Mouse (Mus musculus): ENCODE results near the gene Phf5a.
"Not testable (repeated sequence)": the region's sequence is repeated elsewhere in the genome, so short reads cannot be mapped to it uniquely, and the experiment has no call there.

Gene Phf5a

GRCm38 (mm10) chr15:81871604-81872261 is at the start of gene Phf5a:
Gene Phf5a, minus strand, starts transcription at chr15:81871911.
- peak; percentile 87 for DNase-seq (ENCODE audit: low spot score)

DNA sequence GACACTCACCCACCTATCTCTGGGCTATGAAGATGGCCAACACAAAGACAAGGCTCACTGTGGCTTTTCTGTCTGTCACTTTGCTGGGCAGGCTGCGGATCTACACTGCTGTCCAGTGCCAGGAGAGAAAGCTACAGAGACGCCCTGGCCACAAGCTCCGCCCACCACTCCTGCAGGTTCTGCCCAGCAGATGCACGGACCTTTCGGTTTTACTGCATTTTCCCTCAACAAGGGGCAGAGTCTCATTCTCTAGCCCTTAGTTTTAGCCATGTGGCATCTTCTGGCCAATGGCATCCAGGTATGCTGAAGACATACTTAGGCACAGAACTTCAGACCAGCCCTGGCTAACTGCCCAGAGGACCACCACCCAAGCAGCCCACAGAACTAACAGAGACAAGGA is 49.5 kb upstream of the Phf5a start:
- DNase-seq (ENCODE audit: low spot score): no peak

DNA sequence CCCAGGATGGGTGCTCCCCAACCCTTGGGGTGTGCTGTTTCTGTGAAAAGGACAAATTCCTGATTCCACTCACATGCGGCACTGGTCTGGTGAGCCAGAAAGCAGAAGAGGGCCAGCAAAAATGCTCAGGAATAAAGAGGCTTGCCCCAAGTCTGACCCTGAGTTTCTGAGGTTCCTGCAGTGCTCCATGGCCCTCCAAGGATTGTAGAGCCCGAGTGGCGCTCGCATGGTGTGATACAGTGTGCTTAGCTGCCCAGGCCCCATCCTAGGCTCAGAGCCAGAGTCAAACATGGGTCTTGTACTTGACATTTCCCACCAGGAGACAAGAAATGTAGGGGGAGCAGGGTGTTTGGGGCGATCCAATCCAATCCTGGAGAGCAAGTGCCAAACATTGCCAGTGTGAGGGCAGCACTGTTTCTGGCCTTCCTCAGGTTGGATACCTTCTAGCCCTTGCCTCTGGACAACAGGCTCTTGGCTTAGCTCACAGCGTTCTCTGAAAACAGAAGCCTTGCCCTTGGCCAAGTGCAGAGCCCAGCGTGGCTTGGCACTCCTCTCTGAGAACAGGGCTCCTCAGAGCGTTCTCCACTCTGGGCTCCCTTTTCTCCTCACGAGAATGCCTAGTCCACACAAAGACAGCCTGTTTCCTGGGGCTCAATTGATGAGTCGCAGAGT is 49.0 kb upstream of the Phf5a start:
- DNase-seq (ENCODE audit: low spot score): no peak

DNA sequence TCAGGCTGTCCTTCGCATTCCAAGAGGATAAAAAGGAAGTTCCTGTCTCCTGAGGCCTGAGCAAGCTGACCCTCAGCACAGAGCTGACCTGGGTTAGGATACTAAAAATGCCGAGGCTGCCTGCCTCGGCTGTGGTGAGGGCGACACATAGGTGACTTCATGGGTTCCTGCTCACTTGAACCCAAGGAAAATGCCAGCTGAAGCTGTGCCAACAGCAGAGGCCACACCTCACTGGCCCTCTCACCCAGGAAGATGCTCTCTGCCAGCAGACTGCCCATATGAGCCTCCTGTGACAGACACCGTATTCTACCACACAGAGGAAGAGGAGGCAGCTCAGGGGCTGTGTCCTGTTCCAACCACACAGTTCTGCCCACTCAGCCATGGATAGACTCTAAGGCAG is 47.4 kb upstream of the Phf5a start:
- DNase-seq (ENCODE audit: low spot score): no peak

DNA sequence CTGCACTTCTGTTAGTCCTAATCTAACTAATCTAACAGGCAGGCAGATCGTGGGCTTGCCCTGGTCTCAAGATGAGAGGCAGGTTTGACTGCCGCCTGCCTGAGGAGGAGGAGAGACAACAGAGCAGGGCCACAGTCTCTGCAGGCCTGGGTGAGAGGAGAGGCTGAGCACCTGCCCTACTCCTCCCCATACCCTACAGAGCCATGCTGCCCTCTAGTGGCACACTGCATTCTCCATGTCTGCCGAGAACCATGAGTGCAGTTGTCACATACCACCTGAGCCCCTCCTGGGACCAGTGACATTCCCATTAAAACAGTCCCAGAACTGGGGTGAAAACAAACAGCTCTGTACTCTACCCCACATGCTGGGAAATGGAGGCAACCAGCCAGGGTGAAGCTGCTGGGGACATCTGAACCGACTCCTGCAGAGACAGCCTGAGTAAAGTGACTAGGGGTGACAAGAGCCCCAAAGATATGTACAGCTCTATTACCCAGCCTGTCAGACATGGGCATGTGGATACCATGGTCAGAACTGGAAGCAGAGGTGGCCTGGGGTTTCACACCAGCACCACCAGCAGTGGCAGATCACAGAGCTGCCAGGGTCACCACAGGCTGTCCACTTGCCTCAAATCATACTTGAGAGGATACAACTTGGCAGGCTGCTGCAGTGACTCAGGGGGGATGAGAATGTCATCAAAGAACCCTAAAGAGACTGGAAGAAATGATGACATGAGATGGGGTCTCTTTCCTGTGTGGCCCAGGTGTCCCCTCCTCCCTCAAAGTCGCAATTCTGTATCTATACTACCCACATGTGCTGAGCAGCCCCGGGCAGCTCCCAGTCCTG is 46.1 kb upstream of the Phf5a start:
- DNase-seq (ENCODE audit: low spot score): peak; percentile 85

GRCm38 (mm10) chr15:81917201-81917600 is 45.5 kb upstream of the Phf5a start:
- no peak for DNase-seq (ENCODE audit: low spot score)

DNA sequence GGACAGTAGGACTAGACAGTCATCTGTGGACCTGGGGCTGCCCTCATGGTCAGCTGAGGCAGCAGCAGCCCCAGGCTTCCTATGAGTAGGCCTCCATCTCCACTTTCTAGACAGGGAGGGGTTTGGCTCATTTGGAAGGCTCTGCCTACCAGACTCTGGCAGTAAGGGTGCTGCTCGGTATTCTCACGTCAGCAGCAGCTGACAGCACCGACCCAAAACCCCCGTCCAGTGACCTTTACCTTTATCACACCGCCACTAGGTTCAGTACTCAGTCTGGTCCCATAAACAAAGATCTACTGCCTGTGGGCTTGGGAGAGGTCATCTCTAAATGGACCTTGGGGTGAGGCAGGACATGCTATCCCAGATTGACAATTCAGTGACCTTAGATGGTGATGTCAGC is 44.0 kb upstream of the Phf5a start:
- no peak for DNase-seq (ENCODE audit: low spot score)

- no peak for DNase-seq (ENCODE audit: low spot score)
These were observed 43.0 kb upstream of the Phf5a start for GRCm38 (mm10) chr15:81914668-81915067.

DNA sequence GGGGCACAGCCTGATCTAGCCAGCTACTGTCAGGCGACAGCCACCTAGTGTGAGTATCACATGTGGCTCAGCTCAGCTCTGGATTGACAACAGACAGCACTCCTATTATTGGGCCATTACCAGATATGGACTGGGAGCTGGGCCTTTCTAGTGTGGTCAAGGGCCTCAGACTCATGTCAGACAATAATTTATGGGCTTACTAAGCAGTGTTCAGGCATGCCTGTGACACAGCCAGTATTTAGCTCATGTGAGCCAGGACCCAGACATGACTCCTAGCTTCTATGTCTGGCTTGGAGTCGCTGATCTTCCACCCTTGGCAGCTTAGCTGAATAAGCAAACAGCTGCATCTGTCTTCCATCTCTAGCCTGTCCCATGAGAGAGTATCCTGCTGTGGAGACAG is 40.8 kb upstream of the Phf5a start:
- DNase-seq (ENCODE audit: low spot score): no peak

GRCm38 (mm10) chr15:81908767-81909166 is 37.1 kb upstream of the Phf5a start:
- DNase-seq (ENCODE audit: low spot score): not testable (repeated sequence)

- no peak for DNase-seq (ENCODE audit: low spot score)
These were observed 36.2 kb upstream of the Phf5a start for GRCm38 (mm10) chr15:81907953-81908352.

GRCm38 (mm10) chr15:81904939-81905338 is 33.2 kb upstream of the Phf5a start:
- peak; percentile 91 for DNase-seq (ENCODE audit: low spot score)

DNA sequence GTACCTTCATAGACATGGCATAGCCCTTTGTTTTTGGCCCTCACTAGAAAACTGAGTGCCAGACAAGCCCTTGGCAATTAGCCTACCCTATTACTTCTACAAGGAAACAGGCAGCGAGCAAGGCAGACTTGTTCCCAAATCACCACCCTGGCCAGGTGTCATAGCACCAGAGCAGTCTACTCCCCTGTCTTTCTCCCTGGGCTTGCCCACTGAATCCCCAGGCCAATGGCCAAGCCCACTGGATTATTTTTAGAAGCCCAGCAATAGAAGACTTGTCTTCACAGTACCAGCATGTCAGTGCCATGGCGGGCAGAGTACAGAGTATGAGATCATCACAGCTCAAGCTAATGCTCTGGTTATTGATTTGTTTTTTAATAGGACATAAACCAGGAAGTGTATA is 27.0 kb upstream of the Phf5a start:
- no peak for DNase-seq (ENCODE audit: low spot score)

- DNase-seq (ENCODE audit: low spot score): no peak
These were observed 26.0 kb upstream of the Phf5a start for GRCm38 (mm10) chr15:81897607-81898285.

DNA sequence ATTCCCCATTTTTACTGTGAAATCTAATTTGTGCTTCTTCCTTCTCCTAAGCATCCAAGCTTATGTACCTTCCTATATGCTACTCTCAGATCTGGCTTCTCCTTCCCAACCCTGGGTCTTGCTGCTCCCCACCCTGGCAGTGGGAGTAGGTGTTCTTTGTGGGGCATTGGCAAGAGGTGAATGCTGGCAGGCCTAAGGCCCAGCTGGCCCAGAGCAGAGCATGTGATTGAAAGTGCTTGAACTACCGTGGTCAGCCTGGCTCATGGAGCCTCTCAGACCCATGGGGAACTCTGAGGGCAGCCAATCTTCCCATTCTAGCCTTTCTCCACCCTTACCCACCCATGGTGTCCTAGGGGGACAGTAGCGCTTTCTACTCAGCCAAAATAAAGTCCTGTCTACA is 24.7 kb upstream of the Phf5a start:
- no peak for DNase-seq (ENCODE audit: low spot score)

DNA sequence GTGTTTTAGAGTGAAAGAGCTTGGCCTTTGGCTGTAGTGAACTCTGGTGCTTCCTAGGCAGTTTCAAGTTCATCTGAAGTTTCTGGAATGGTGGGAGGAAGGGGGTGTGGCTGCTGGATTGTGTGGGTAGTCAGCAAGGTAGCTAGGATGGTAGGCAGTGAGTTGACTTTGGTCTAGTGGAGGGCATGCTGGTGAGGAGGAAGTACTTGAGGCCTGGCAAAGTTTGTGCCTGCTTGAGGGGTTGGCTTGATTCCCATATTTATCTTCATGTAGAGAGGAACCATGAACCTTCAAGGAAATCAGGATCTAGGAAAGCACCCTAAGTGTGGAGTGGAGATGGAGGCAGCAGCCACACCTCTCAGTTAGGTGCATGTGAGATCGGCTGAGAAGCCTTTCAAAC is 22.3 kb upstream of the Phf5a start:
- DNase-seq (ENCODE audit: low spot score): no peak

DNA sequence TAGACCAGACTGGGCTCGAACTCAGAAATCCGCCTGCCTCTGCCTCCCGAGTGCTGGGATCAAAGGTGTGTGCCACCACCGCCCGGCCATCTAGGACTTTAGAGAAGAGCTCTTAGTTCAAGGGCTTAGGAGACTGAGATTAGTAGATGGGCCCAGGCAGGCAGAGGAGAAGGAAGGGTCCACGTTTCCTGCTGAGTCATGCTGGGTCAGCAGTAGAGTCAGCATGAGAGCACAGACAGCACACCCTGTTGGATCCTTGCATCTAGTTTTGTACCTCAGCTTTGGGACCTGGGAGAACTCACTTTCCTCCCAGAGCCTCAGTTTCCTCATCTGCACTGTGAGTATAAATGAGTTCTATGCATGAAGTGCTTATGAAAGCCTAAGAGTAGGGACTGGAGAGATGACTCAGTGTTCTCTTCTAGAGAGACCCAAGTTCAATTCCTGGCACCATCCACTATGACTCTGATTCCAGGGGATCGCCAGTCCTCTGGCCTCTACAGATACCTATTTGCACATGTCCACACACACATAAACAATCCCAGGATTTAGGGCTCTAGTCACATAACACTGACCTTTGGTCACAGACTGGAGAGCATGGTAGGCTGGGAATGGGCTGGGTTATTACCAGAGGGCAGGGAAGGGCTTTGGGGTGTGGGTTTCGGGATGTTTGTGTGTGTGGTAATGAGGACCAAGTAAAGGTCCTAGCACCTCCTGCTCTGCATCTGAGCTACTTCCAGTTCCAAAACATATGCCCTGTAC is 20.3 kb upstream of the Phf5a start:
- no peak for DNase-seq (ENCODE audit: low spot score)

DNA sequence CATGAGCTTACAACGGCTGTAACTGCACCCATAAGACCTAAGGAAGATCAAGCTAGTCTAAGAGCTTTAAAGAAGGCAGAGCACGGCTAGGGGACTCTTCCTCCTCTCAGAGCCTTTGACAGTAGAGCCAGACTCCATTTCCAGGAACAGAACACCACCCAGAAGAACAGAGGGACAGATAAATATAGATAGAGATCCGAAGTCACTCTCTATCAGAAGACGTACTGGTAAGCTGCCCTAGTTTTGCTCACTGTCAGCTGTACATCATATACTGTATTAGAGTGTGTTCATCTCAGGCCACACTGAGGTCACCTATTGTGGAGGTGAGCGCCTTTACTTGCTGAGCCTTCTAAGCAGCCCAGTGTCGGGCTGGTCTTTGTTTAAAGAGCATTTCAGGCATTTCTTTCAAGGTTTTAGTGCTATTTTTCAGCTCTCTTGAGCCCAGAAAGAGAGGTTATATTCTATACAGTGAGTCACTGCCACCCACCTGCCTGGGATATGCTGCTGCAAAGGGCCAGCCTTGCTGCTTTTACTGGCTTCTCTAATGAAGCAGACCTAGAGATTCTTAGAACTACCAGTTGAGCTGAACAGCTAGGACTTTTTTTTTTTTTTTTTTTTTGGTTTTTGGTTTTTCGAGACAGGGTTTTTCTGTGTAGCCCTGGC is 19.6 kb upstream of the Phf5a start:
- DNase-seq (ENCODE audit: low spot score): no peak

GRCm38 (mm10) chr15:81889175-81889574 is 17.5 kb upstream of the Phf5a start:
- DNase-seq (ENCODE audit: low spot score): no peak

DNA sequence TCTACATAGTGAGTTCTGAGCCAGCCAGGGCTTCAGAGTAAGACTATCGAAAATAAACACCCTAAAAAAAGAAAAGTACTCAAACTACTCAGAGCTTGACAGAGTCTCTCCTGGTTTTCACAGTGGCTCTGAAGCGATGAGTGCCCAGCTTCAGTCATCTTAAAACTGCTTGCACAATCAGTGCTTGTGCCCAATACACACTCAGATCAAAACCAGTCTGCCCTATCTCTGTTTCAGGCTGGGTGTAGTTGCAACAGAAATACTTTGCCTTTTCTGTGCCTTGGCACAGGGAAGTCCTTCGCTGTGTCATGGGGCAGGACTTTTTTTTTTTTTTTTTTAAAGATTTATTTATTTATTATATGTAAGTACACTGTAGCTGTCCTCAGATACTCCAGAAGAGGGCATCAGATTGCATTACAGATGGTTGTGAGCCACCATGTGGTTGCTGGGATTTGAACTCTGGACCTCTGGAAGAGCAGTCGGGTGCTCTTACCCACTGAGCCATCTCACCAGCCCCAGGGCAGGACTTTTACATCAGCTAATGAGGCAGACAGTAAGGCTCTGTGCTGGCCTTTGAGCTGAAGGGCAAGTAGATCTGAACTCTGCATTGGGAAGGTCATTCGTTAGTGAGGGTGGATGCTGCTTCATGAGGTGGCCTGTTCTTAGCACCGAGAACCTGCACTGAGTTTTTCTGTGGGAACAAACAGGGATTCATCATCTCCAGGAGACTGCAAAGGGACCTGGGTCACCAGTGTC is 15.3 kb upstream of the Phf5a start:
- no peak for DNase-seq (ENCODE audit: low spot score)

Data from testis, postnatal 10 days (tissue).